Mouse (Mus musculus): ENCODE data around the gene Anks6. TPM values are rescaled to one million over a fixed set of nuclear protein-coding genes. Genes with fewer than 3 reads are reported as not detected.

The Anks6 gene
- polyA plus RNA-seq, 1 experiment from 2014 or later, result 4.2 TPM

- 4% methylated on average over 29 of the region's 29 CpGs for WGBS
- H3K9me3 ChIP-seq (ENCODE audit: control insufficient read depth, low read length), result no peaks in the 10 kb centered on the region
- no peak overlapping the region for H3K27ac ChIP-seq (ENCODE audit: low read depth, low read length)
- H3K4me2 ChIP-seq (ENCODE audit: low read depth), result peak overlapping the region; percentile 91
- DNase-seq (ENCODE audit: low spot score) (peak; percentile 47), ATAC-seq (ENCODE audit: insufficient read depth, low FRiP score, low TSS enrichment) (no peak)
- no peak overlapping the region for H3K9ac ChIP-seq (ENCODE audit: low read length)
- peaks cover 44% of the 10 kb centered on the region for H3K27me3 ChIP-seq (ENCODE audit: control insufficient read depth, insufficient read depth, low read length)
- H3K4me1 ChIP-seq (ENCODE audit: control insufficient read depth, insufficient read depth, low read length), result peaks cover 10% of the 10 kb centered on the region
- no peaks in the 10 kb centered on the region for H3K36me3 ChIP-seq (ENCODE audit: control insufficient read depth, insufficient read depth, low read length)
- peak overlapping the region; percentile 55 for H3K4me3 ChIP-seq (ENCODE audit: low read depth, low read length)
Measured at GRCm38 (mm10) chr4:46990281-46991015, 66.8 kb downstream of the Anks6 start.

- 3% methylated on average over 17 of the region's 17 CpGs for WGBS
- Histone ChIP-seq H3K4me1 (ENCODE audit: control insufficient read depth, insufficient read depth, low read length) (peaks cover 10% of the 10 kb centered on the region), H3K27me3 (ENCODE audit: control insufficient read depth, insufficient read depth, low read length) (peaks cover 44% of the 10 kb centered on the region), H3K4me2 (ENCODE audit: low read depth) (peak overlapping the region; percentile 91), H3K27ac (ENCODE audit: low read depth, low read length) (no peak overlapping the region), H3K9ac (ENCODE audit: low read length) (no peak overlapping the region), H3K4me3 (ENCODE audit: low read depth, low read length) (peak overlapping the region; percentile 55; the same call in 1 of the 2 replicates), H3K9me3 (ENCODE audit: control insufficient read depth, low read length) (no peaks in the 10 kb centered on the region), H3K36me3 (ENCODE audit: control insufficient read depth, insufficient read depth, low read length) (no peaks in the 10 kb centered on the region)
- ATAC-seq (ENCODE audit: insufficient read depth, low FRiP score, low TSS enrichment), result no peak
- peak; percentile 71 for DNase-seq (ENCODE audit: low spot score)
Measured at GRCm38 (mm10) chr4:46989842-46990241, 67.4 kb downstream of the Anks6 start.

- H3K4me2 ChIP-seq (ENCODE audit: low read depth), result no peak overlapping the region
- DNase-seq (ENCODE audit: low spot score) (no peak), ATAC-seq (ENCODE audit: insufficient read depth, low FRiP score, low TSS enrichment) (no peak)
- H3K36me3 ChIP-seq (ENCODE audit: control insufficient read depth, insufficient read depth, low read length), result no peaks in the 10 kb centered on the region
- no peak overlapping the region for H3K27ac ChIP-seq (ENCODE audit: low read depth, low read length)
- H3K4me1 ChIP-seq (ENCODE audit: control insufficient read depth, insufficient read depth, low read length), result peaks cover 10% of the 10 kb centered on the region
- H3K9ac ChIP-seq (ENCODE audit: low read length), result no peak overlapping the region
- WGBS, result 81% methylated on average over 4 of the region's 4 CpGs
- H3K9me3 ChIP-seq (ENCODE audit: control insufficient read depth, low read length), result no peaks in the 10 kb centered on the region
- H3K4me3 ChIP-seq (ENCODE audit: low read depth, low read length), result no peak overlapping the region
- H3K27me3 ChIP-seq (ENCODE audit: control insufficient read depth, insufficient read depth, low read length), result peaks cover 44% of the 10 kb centered on the region
Measured at GRCm38 (mm10) chr4:46988824-46989223, 68.4 kb downstream of the Anks6 start.

- Histone ChIP-seq H3K4me2 (ENCODE audit: low read depth) (no peak overlapping the region), H3K9me3 (ENCODE audit: control insufficient read depth, low read length) (no peaks in the 10 kb centered on the region), H3K36me3 (ENCODE audit: control insufficient read depth, insufficient read depth, low read length) (no peaks in the 10 kb centered on the region), H3K27ac (ENCODE audit: low read depth, low read length) (no peak overlapping the region), H3K27me3 (ENCODE audit: control insufficient read depth, insufficient read depth, low read length) (peaks cover 40% of the 10 kb centered on the region), H3K4me3 (ENCODE audit: low read depth, low read length) (no peak overlapping the region), H3K9ac (ENCODE audit: low read length) (no peak overlapping the region), H3K4me1 (ENCODE audit: control insufficient read depth, insufficient read depth, low read length) (peaks cover 10% of the 10 kb centered on the region)
- no peak for DNase-seq (ENCODE audit: low spot score)
- no peak for ATAC-seq (ENCODE audit: insufficient read depth, low FRiP score, low TSS enrichment)
- WGBS, result 70% methylated on average over 3 of the region's 3 CpGs
Measured at GRCm38 (mm10) chr4:46988257-46988656, 69.0 kb downstream of the Anks6 start.

GRCm38 (mm10) chr4:46987809-46988208, 69.4 kb downstream of the Anks6 start:
- Histone ChIP-seq H3K4me3 (ENCODE audit: low read depth, low read length) (no peak overlapping the region), H3K4me1 (ENCODE audit: control insufficient read depth, insufficient read depth, low read length) (peaks cover 10% of the 10 kb centered on the region), H3K9ac (ENCODE audit: low read length) (no peak overlapping the region), H3K36me3 (ENCODE audit: control insufficient read depth, insufficient read depth, low read length) (no peaks in the 10 kb centered on the region), H3K4me2 (ENCODE audit: low read depth) (no peak overlapping the region), H3K27me3 (ENCODE audit: control insufficient read depth, insufficient read depth, low read length) (peaks cover 35% of the 10 kb centered on the region), H3K27ac (ENCODE audit: low read depth, low read length) (no peak overlapping the region), H3K9me3 (ENCODE audit: control insufficient read depth, low read length) (no peaks in the 10 kb centered on the region)
- no peak for DNase-seq (ENCODE audit: low spot score)
- no peak for ATAC-seq (ENCODE audit: insufficient read depth, low FRiP score, low TSS enrichment)
- WGBS, result 96% methylated on average over 6 of the region's 6 CpGs

GRCm38 (mm10) chr4:46986054-46986453, 71.2 kb downstream of the Anks6 start:
- Histone ChIP-seq H3K27ac (ENCODE audit: low read depth, low read length) (no peak overlapping the region), H3K4me2 (ENCODE audit: low read depth) (no peak overlapping the region), H3K4me3 (ENCODE audit: low read depth, low read length) (no peak overlapping the region), H3K36me3 (ENCODE audit: control insufficient read depth, insufficient read depth, low read length) (no peaks in the 10 kb centered on the region), H3K27me3 (ENCODE audit: control insufficient read depth, insufficient read depth, low read length) (peaks cover 18% of the 10 kb centered on the region), H3K9me3 (ENCODE audit: control insufficient read depth, low read length) (no peaks in the 10 kb centered on the region), H3K4me1 (ENCODE audit: control insufficient read depth, insufficient read depth, low read length) (no peaks in the 10 kb centered on the region; the same call in 1 of the 2 replicates), H3K9ac (ENCODE audit: low read length) (no peak overlapping the region)
- ATAC-seq (ENCODE audit: insufficient read depth, low FRiP score, low TSS enrichment) (no peak), DNase-seq (ENCODE audit: low spot score) (no peak)

- Histone ChIP-seq H3K9ac (ENCODE audit: low read length) (no peak overlapping the region), H3K4me3 (ENCODE audit: low read depth, low read length) (no peak overlapping the region), H3K4me2 (ENCODE audit: low read depth) (no peak overlapping the region), H3K9me3 (ENCODE audit: control insufficient read depth, low read length) (no peaks in the 10 kb centered on the region), H3K36me3 (ENCODE audit: control insufficient read depth, insufficient read depth, low read length) (no peaks in the 10 kb centered on the region), H3K27ac (ENCODE audit: low read depth, low read length) (no peak overlapping the region), H3K27me3 (ENCODE audit: control insufficient read depth, insufficient read depth, low read length) (no peaks in the 10 kb centered on the region), H3K4me1 (ENCODE audit: control insufficient read depth, insufficient read depth, low read length) (no peaks in the 10 kb centered on the region)
- 68% methylated on average over 5 of the region's 5 CpGs for WGBS
- DNase-seq (ENCODE audit: low spot score) (no peak), ATAC-seq (ENCODE audit: insufficient read depth, low FRiP score, low TSS enrichment) (no peak)
Measured at GRCm38 (mm10) chr4:46982912-46983311, 74.3 kb downstream of the Anks6 start.

- no peak for ATAC-seq (ENCODE audit: insufficient read depth, low FRiP score, low TSS enrichment)
- 85% methylated on average over 4 of the region's 4 CpGs for WGBS
Measured at GRCm38 (mm10) chr4:46982094-46982493, 75.1 kb downstream of the Anks6 start.

GRCm38 (mm10) chr4:46978371-46978770, 78.9 kb downstream of the Anks6 start:
- H3K27me3 ChIP-seq (ENCODE audit: control insufficient read depth, insufficient read depth, low read length), result no peaks in the 10 kb centered on the region
- no peak overlapping the region for H3K9ac ChIP-seq (ENCODE audit: low read length)
- H3K4me1 ChIP-seq (ENCODE audit: control insufficient read depth, insufficient read depth, low read length), result no peaks in the 10 kb centered on the region
- H3K9me3 ChIP-seq (ENCODE audit: control insufficient read depth, low read length), result no peaks in the 10 kb centered on the region
- ATAC-seq (ENCODE audit: insufficient read depth, low FRiP score, low TSS enrichment) (no peak), DNase-seq (ENCODE audit: low spot score) (no peak)
- H3K4me2 ChIP-seq (ENCODE audit: low read depth), result no peak overlapping the region
- H3K4me3 ChIP-seq (ENCODE audit: low read depth, low read length), result no peak overlapping the region
- 89% methylated on average over 6 of the region's 6 CpGs for WGBS
- no peak overlapping the region for H3K27ac ChIP-seq (ENCODE audit: low read depth, low read length)
- no peaks in the 10 kb centered on the region for H3K36me3 ChIP-seq (ENCODE audit: control insufficient read depth, insufficient read depth, low read length)

More at GRCm38 (mm10) chr4:46982094-46982493, 75.1 kb downstream of the Anks6 start:
- Histone ChIP-seq H3K36me3 (ENCODE audit: control insufficient read depth, insufficient read depth, low read length) (no peaks in the 10 kb centered on the region), H3K4me3 (ENCODE audit: low read depth, low read length) (no peak overlapping the region), H3K9me3 (ENCODE audit: control insufficient read depth, low read length) (no peaks in the 10 kb centered on the region), H3K4me2 (ENCODE audit: low read depth) (no peak overlapping the region), H3K27me3 (ENCODE audit: control insufficient read depth, insufficient read depth, low read length) (no peaks in the 10 kb centered on the region), H3K27ac (ENCODE audit: low read depth, low read length) (no peak overlapping the region), H3K9ac (ENCODE audit: low read length) (no peak overlapping the region), H3K4me1 (ENCODE audit: control insufficient read depth, insufficient read depth, low read length) (no peaks in the 10 kb centered on the region)
- no peak for DNase-seq (ENCODE audit: low spot score)

Data from neural tube, embryonic 11.5 days (tissue).